Comparison of ENCODE assay signal across 10 mouse cellular contexts in genomic region chr3:89317246-89317645, GRCm38 (mm10). TPM values are rescaled to one million over a fixed set of nuclear protein-coding genes. Genes with fewer than 3 reads are reported as not detected.
A peak's percentile ranks its signal among the peaks of the same experiment; 100 is the strongest.
DNase-seq lines count a peak whose midpoint lies in the region; ATAC-seq and TF ChIP-seq lines count a peak whose summit lies in the region.
"Had no signal": no experiment of that assay in that cellular context is flagged by ENCODE, and none has a peak within 500 bp of the region (broad histone marks: within the 10 kb centered on the region; RNA-seq: fewer than 3 reads in every experiment).

No protein-coding gene starts in this region.

- H3K27me3 ChIP-seq in embryonic facial prominence, embryonic 14.5 days (replicated peaks; ENCODE audit: control insufficient read depth, insufficient read depth, low read length): peaks cover 31% of the 10 kb centered on the region
- H3K27me3 ChIP-seq in hindbrain, embryonic 14.5 days (ENCODE audit: control insufficient read depth, insufficient read depth, low read length): peaks cover 12% of the 10 kb centered on the region; the same call in 1 of the 2 replicates
- peaks cover 19% of the 10 kb centered on the region for H3K27me3 ChIP-seq in midbrain, embryonic 15.5 days (replicated peaks)
- H3K27me3 ChIP-seq in kidney, embryonic 16.5 days (ENCODE audit: insufficient read depth, low read length): peaks cover 20% of the 10 kb centered on the region

- peak overlapping the region; percentile 57; the same call in 1 of the 2 replicates for H3K4me2 ChIP-seq in embryonic facial prominence, embryonic 14.5 days (ENCODE audit: low read depth, low read length)
- peak overlapping the region; percentile 35 for H3K4me2 ChIP-seq in hindbrain, embryonic 14.5 days (replicated peaks)
- peak overlapping the region; percentile 39; the same call in 1 of the 2 replicates for H3K4me2 ChIP-seq in midbrain, embryonic 15.5 days
- no peak overlapping the region for H3K4me2 ChIP-seq in kidney, embryonic 16.5 days (replicated peaks; ENCODE audit: low read depth, low read length)

- H3K9me3 ChIP-seq in embryonic facial prominence, embryonic 14.5 days (ENCODE audit: control insufficient read depth, low read length): no peaks in the 10 kb centered on the region
- H3K9me3 ChIP-seq in hindbrain, embryonic 14.5 days (ENCODE audit: control insufficient read depth, low read length): no peaks in the 10 kb centered on the region
- no peaks in the 10 kb centered on the region for H3K9me3 ChIP-seq in midbrain, embryonic 15.5 days
- H3K9me3 ChIP-seq in kidney, embryonic 16.5 days (ENCODE audit: low read length): no peaks in the 10 kb centered on the region

- H3K36me3 ChIP-seq in embryonic facial prominence, embryonic 14.5 days (ENCODE audit: control insufficient read depth, insufficient read depth, low read length): no peaks in the 10 kb centered on the region
- peaks cover 30% of the 10 kb centered on the region for H3K36me3 ChIP-seq in hindbrain, embryonic 14.5 days (replicated peaks; ENCODE audit: control insufficient read depth, insufficient read depth)
- no peaks in the 10 kb centered on the region; the same call in 1 of the 2 replicates for H3K36me3 ChIP-seq in midbrain, embryonic 15.5 days (replicated peaks)
- H3K36me3 ChIP-seq in kidney, embryonic 16.5 days (ENCODE audit: insufficient read depth, low read length): no peaks in the 10 kb centered on the region

- intact Hi-C loops in left cerebral cortex, adult 2 months (cut with DNase I): loop anchor here (2.0 to 5.0 kb wide), 3 partner anchors 38 to 540 kb away; no protein-coding TSS in a partner anchor
- intact Hi-C loops in left cerebral cortex, postnatal 36 days (cut with DNase I): loop anchor here (5.0 to 10.0 kb wide), 4 partner anchors 35 to 540 kb away; partner anchors contain the start of gene Ube2q1

- H3K4me1 ChIP-seq in embryonic facial prominence, embryonic 14.5 days (ENCODE audit: control insufficient read depth, insufficient read depth, low read length): peaks cover 55% of the 10 kb centered on the region
- peaks cover 32% of the 10 kb centered on the region for H3K4me1 ChIP-seq in hindbrain, embryonic 14.5 days (replicated peaks; ENCODE audit: control insufficient read depth, insufficient read depth, low read length)
- H3K4me1 ChIP-seq in midbrain, embryonic 15.5 days: peaks cover 64% of the 10 kb centered on the region
- H3K4me1 ChIP-seq in kidney, embryonic 16.5 days (ENCODE audit: insufficient read depth, low read length): peaks cover 54% of the 10 kb centered on the region

- DNase-seq in left cerebral cortex, adult 2 months (ENCODE audit: extremely low spot score in 1 of 2, low spot score in 2 of 2): no peak
- DNase-seq in left cerebral cortex, postnatal 36 days (ENCODE audit: low spot score in 2 of 2): no peak
- DNase-seq in embryonic facial prominence, embryonic 14.5 days (ENCODE audit: low spot score): no peak
- DNase-seq in hindbrain, embryonic 14.5 days (ENCODE audit: low spot score): no peak
- DNase-seq in embryo, embryonic 11 days: no peak
- no peak for DNase-seq in kidney, adult 8-10 months

- no peak for ATAC-seq in embryonic facial prominence, embryonic 14.5 days (ENCODE audit: low read depth)
- ATAC-seq in hindbrain, embryonic 14.5 days (ENCODE audit: low FRiP score): no peak
- no peak for ATAC-seq in midbrain, embryonic 15.5 days (replicated peaks)
- no peak for ATAC-seq in kidney, embryonic 16.5 days (ENCODE audit: low FRiP score, low TSS enrichment)

- H3K4me3 ChIP-seq in left cerebral cortex, adult 2 months: no peak overlapping the region
- no peak overlapping the region for H3K4me3 ChIP-seq in embryonic facial prominence, embryonic 14.5 days (ENCODE audit: low read depth, low read length)
- H3K4me3 ChIP-seq in hindbrain, embryonic 14.5 days (replicated peaks; ENCODE audit: low read length): no peak overlapping the region
- no peak overlapping the region for H3K4me3 ChIP-seq in midbrain, embryonic 15.5 days
- H3K4me3 ChIP-seq in kidney, embryonic 16.5 days (ENCODE audit: low read length): no peak overlapping the region

- peak overlapping the region; percentile 44; the same call in 1 of the 2 replicates for H3K27ac ChIP-seq in left cerebral cortex, adult 2 months
- no peak overlapping the region for H3K27ac ChIP-seq in embryonic facial prominence, embryonic 14.5 days (replicated peaks; ENCODE audit: low read depth, low read length)
- H3K27ac ChIP-seq in hindbrain, embryonic 14.5 days: no peak overlapping the region
- peak overlapping the region; percentile 40 for H3K27ac ChIP-seq in midbrain, embryonic 15.5 days
- no peak overlapping the region for H3K27ac ChIP-seq in kidney, embryonic 16.5 days (ENCODE audit: low read length)
- H3K27ac ChIP-seq: kidney, postnatal 0 days had no signal

- H3K9ac ChIP-seq in embryonic facial prominence, embryonic 14.5 days (ENCODE audit: low read depth, low read length): no peak overlapping the region
- H3K9ac ChIP-seq in hindbrain, embryonic 14.5 days: 0 out of 2 replicates have a peak overlapping the region, but pooled peaks have one; percentile 28
- H3K9ac ChIP-seq in midbrain, embryonic 15.5 days: no peak overlapping the region
- H3K9ac ChIP-seq in kidney, embryonic 16.5 days (replicated peaks; ENCODE audit: low read length): no peak overlapping the region

- no peak for TF ChIP-seq CTCF in left cerebral cortex, adult 2 months (IDR thresholded peaks at IDR 0.05)

- 58% methylated on average over 6 of the region's 6 CpGs for WGBS in embryonic facial prominence, embryonic 14.5 days
- 58% methylated on average over 6 of the region's 6 CpGs for WGBS in hindbrain, embryonic 14.5 days
- 60% methylated on average over 6 of the region's 6 CpGs for WGBS in midbrain, embryonic 15.5 days
- WGBS in kidney, embryonic 16.5 days: 55% methylated on average over 6 of the region's 6 CpGs

RNA-seq across cellular contexts. Expression of gene Efna3, which starts 5.5 kb away (rescaled TPM):
- 10 to 100 TPM; 49.3 to 55.0 TPM for total RNA-seq in left cerebral cortex, adult 2 months (2021)
- 10 to 100 TPM; 50.4 to 59.5 TPM for total RNA-seq in left cerebral cortex, postnatal 36 days (2021)
- 18.7 and 21.2 TPM in 2 replicates for polyA plus RNA-seq in embryonic facial prominence, embryonic 14.5 days (2014; fragmentation: Nextera tagmentation; extraction: Ambion mirVana)
- 62.5 and 70.3 TPM in 2 replicates for polyA plus RNA-seq in hindbrain, embryonic 14.5 days (2014; fragmentation: Nextera tagmentation; extraction: Ambion mirVana)
- polyA plus RNA-seq in midbrain, embryonic 15.5 days (2015; fragmentation: Nextera tagmentation; extraction: Ambion mirVana): 40.5 and 43.0 TPM in 2 replicates
- 11.5 and 11.8 TPM in 2 replicates for polyA plus RNA-seq in kidney, embryonic 16.5 days (2015; fragmentation: Nextera tagmentation; extraction: Ambion mirVana)
- total RNA-seq: heart, adult 18-20 months had no signal

RNA-seq across cellular contexts. Expression of gene Efna4, which starts 20.6 kb away (rescaled TPM):
- total RNA-seq in left cerebral cortex, adult 2 months (2021): under 1 TPM in 1 of 2 experiments, not detected in 1; 0.21 TPM
- 1 to 10 TPM in 1 of 2 experiments, not detected in 1; 1.2 TPM for total RNA-seq in left cerebral cortex, postnatal 36 days (2021)
- 17.5 and 20.7 TPM in 2 replicates for polyA plus RNA-seq in embryonic facial prominence, embryonic 14.5 days (2014; fragmentation: Nextera tagmentation; extraction: Ambion mirVana)
- polyA plus RNA-seq in hindbrain, embryonic 14.5 days (2014; fragmentation: Nextera tagmentation; extraction: Ambion mirVana): 4.4 and 4.9 TPM in 2 replicates
- 4.3 and 5.8 TPM in 2 replicates for polyA plus RNA-seq in midbrain, embryonic 15.5 days (2015; fragmentation: Nextera tagmentation; extraction: Ambion mirVana)
- polyA plus RNA-seq in kidney, embryonic 16.5 days (2015; fragmentation: Nextera tagmentation; extraction: Ambion mirVana): 29.2 and 31.3 TPM in 2 replicates

RNA-seq across cellular contexts. Expression of gene Adam15, which starts 32.5 kb away (rescaled TPM):
- total RNA-seq in left cerebral cortex, adult 2 months (2021): 100 to 1,000 TPM; 106 to 115 TPM
- total RNA-seq in left cerebral cortex, postnatal 36 days (2021): 100 to 1,000 TPM in 1 of 2 experiments, 10 to 100 TPM in 1; 96.1 to 120 TPM
- 44.4 and 51.7 TPM in 2 replicates for polyA plus RNA-seq in embryonic facial prominence, embryonic 14.5 days (2014; fragmentation: Nextera tagmentation; extraction: Ambion mirVana)
- polyA plus RNA-seq in hindbrain, embryonic 14.5 days (2014; fragmentation: Nextera tagmentation; extraction: Ambion mirVana): 40.8 and 44.0 TPM in 2 replicates
- polyA plus RNA-seq in midbrain, embryonic 15.5 days (2015; fragmentation: Nextera tagmentation; extraction: Ambion mirVana): 59.5 and 62.2 TPM in 2 replicates
- 107 and 108 TPM in 2 replicates for polyA plus RNA-seq in kidney, embryonic 16.5 days (2015; fragmentation: Nextera tagmentation; extraction: Ambion mirVana)

RNA-seq across cellular contexts. Expression of gene Efna1, which starts 36.3 kb away (rescaled TPM):
- total RNA-seq in left cerebral cortex, adult 2 months (2021): 1 to 10 TPM; 5.5 to 5.9 TPM
- 1 to 10 TPM; 4.2 to 7.4 TPM for total RNA-seq in left cerebral cortex, postnatal 36 days (2021)
- polyA plus RNA-seq in embryonic facial prominence, embryonic 14.5 days (2014; fragmentation: Nextera tagmentation; extraction: Ambion mirVana): 33.8 and 35.8 TPM in 2 replicates
- 9.4 and 10.8 TPM in 2 replicates for polyA plus RNA-seq in hindbrain, embryonic 14.5 days (2014; fragmentation: Nextera tagmentation; extraction: Ambion mirVana)
- polyA plus RNA-seq in midbrain, embryonic 15.5 days (2015; fragmentation: Nextera tagmentation; extraction: Ambion mirVana): 8.0 and 10.2 TPM in 2 replicates
- 81.9 and 86.7 TPM in 2 replicates for polyA plus RNA-seq in kidney, embryonic 16.5 days (2015; fragmentation: Nextera tagmentation; extraction: Ambion mirVana)

RNA-seq across cellular contexts. Expression of gene Dcst2, which starts 44.5 kb away (rescaled TPM):
- under 1 TPM; 0.29 to 0.40 TPM for total RNA-seq in left cerebral cortex, adult 2 months (2021)
- under 1 TPM; 0.23 to 0.39 TPM for total RNA-seq in left cerebral cortex, postnatal 36 days (2021)
- polyA plus RNA-seq in embryonic facial prominence, embryonic 14.5 days (2014; fragmentation: Nextera tagmentation; extraction: Ambion mirVana): not detected in 2 replicates
- 0.12 and 0.21 TPM in 2 replicates for polyA plus RNA-seq in hindbrain, embryonic 14.5 days (2014; fragmentation: Nextera tagmentation; extraction: Ambion mirVana)
- 0.14 and 0.17 TPM in 2 replicates for polyA plus RNA-seq in midbrain, embryonic 15.5 days (2015; fragmentation: Nextera tagmentation; extraction: Ambion mirVana)
- 0.32 and 0.35 TPM in 2 replicates for polyA plus RNA-seq in kidney, embryonic 16.5 days (2015; fragmentation: Nextera tagmentation; extraction: Ambion mirVana)
- total RNA-seq: heart, adult 18-20 months had no signal

Comparison
In these comparisons a context has a peak if more than half of its experiments do, and no peak if none do; other contexts are left out.
1. H3K27ac ChIP-seq: peak in left cerebral cortex, adult 2 months (single experiment) and midbrain, embryonic 15.5 days (single experiment); none in embryonic facial prominence, embryonic 14.5 days (single experiment), hindbrain, embryonic 14.5 days (single experiment) and kidney, embryonic 16.5 days (single experiment).